Mouse (Mus musculus): ENCODE measurements around the gene Arsb.

Arsb gene

DNA sequence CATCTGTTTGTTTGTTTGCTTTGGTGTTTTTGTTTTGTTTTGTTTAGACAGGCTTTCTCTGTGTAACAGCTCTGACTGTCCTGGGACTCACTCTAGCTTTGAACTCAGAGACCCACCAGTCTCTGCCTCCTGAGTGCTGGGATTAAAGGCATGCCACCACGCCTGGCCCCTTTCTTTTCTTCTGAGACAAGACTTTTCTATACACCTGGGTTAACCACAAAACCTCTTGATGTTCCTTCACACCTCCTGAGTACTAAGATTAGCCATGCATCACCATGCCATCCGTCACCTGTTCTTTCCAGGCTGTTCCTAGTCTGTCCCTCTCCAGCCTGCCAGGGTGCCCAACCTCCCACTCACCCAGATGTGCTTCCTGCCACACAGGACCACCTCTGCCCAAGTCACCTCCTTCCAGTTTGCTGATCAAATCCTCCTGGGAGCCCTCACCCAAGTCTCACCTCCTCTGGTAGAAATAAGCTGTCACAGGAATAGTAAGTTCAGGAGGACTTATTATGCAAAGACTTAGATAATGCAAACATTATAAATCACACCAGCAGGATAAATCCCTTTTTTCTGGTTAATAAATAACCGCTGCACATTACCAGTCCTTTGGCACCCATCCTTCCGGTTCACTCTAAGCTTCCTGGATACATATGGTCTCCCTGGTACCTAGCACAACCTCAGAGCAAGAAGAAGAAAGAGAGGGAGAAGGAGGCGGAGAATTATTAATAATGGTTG, 150.6 kb downstream of the Arsb start:
- no peak for DNase-seq (ENCODE audit: low spot score in 2 of 2)

- DNase-seq (ENCODE audit: low spot score in 2 of 2): no peak
Observed at GRCm38 (mm10) chr13:93922566-93922910, 151.1 kb downstream of the Arsb start.

- DNase-seq (ENCODE audit: low spot score in 2 of 2): no peak
Observed at GRCm38 (mm10) chr13:93924735-93925432, 153.5 kb downstream of the Arsb start.

- DNase-seq (ENCODE audit: low spot score in 2 of 2): peak; percentile 73 to 78
Observed at GRCm38 (mm10) chr13:93930561-93931340, 159.3 kb downstream of the Arsb start.

- no peak for DNase-seq (ENCODE audit: low spot score in 2 of 2)
Observed at GRCm38 (mm10) chr13:93936455-93936854, 165.0 kb downstream of the Arsb start.

DNA sequence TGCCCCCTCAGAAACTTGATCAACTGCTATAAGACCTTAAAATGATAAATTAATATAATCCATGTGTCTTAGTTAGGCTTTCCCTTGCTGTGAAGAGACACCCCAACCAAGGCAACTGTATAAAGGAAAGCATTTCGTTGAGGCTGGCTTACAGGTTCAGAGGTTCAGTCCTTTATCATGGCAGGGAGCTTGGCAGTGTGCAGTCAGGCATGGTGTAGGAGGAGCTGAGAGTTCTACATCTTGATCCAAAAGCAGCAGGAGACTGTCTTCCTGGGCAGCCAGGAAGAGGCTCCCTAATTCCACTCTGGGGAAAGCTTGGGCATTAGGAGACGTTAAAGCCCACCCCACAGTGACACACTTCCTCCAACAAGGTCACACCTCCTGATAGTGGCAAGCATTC, 166.7 kb downstream of the Arsb start:
- DNase-seq (ENCODE audit: low spot score in 2 of 2): no peak

DNA sequence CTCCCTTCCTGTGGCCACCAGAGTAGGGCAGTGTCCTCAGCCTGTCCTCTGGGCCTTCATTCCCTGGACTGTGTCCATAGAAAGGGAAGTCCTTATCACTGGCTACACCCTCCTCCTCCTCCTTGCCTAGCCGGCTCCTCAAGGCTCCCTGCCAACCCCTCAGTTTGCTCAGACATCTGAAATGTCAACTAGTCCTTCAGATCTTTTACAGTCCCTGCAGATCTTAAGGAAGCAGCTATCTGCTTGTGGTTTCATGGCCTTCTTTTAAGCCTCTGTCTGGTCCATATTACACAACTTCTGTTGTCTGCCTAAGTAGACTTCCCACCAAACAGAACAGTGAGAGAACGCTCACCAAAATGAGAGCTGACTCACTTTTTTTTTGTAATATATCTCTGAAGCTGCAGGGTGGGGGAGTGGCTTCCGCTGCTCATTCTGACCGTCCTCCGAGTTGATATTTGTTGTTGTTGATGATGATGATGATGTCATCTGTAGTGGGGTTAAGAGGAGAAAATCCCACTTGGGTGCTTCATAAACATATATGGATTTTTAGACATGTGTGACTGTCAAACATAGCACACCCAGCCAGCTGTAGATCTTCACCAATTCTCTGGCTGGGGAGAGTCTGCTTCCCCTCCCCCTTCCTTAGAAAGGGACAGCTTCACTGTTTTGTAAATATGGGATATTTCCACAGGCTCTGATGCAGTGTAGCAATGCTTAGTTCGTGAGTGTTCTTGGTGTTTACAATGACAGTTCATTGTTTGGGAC, 168.1 kb downstream of the Arsb start:
- no peak for DNase-seq (ENCODE audit: low spot score in 2 of 2)

DNA sequence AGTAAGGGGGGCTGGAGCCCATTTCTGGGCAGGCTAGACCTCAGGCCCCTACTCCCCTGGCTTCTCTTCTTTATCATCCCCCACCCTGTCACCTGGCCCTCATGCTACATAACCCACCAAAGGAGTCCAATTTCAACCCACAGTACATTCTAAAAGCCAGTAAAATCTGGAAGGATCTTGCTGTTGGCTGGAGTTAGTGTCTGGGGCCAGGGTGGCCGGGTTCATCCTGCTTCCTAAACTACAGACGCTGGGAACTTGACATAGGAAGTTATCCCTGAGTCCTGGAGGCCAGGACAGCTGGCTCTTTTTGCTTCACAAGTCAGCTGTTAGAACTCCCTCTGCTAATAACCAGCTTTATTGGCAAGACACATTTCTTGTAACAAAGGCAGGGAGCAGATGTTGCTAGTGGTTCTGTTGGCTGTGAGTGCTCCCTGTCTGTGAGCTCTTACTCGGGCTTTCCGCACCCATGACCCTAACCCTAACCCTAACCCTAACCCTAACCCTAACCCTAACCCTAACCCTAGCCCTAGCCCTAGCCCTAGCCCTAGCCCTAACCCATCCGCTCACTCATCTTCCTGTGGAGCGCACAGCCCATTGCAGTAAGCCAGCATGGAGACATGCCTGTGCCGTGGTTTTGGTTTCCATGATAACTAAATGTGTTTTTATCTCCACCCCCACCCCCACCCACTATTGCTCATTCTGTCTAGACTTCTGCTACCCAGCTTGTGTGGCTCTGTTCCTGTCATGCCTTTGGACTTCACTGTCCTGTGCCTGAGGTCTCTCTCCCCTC, 169.5 kb downstream of the Arsb start:
- no peak for DNase-seq (ENCODE audit: low spot score in 2 of 2)

GRCm38 (mm10) chr13:93950996-93951395, 179.6 kb downstream of the Arsb start:
- DNase-seq (ENCODE audit: low spot score in 2 of 2): no peak

DNA sequence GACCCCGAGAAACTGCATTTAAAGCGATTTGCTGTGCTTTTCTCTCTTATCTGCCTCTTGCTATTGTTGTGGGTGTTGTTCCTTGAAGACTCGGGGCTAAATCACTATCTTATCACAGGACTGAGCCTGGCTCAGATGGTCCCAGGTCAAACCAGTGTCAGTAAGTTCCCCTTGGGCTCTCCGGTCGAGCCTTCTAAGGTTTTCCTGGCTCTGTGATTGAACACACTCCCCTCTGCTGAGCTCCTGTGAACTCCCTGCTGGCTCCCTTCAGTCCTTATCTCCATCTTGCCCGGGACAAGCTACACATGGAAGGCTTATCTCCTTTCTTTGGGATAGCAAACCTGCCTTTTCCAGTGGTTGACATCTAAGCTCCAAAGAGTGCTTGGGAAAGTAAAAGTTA, 180.1 kb downstream of the Arsb start:
- DNase-seq (ENCODE audit: low spot score in 2 of 2): no peak

GRCm38 (mm10) chr13:93952466-93952865, 181.0 kb downstream of the Arsb start:
- DNase-seq (ENCODE audit: low spot score in 2 of 2): no peak

DNA sequence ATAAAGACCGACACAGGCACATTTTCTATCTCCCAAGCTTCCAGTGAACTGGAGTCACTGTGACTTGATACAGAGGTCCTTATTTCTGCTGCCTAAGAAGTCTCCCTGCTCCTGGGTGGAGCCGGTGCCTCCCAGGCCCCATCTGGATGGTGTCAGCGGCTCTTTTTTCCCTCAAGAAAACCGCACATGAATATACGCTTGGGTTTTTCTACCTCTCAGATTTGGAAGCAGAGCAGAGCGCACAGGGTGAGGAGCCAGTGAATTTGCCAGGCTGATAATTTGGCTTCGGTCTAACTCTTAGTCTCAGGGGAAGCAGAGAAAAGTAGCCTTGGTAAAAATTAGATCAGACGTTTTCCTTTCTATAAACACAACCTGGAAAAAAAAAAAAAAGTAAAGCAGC, 186.5 kb downstream of the Arsb start:
- DNase-seq (ENCODE audit: low spot score in 2 of 2): no peak

DNA sequence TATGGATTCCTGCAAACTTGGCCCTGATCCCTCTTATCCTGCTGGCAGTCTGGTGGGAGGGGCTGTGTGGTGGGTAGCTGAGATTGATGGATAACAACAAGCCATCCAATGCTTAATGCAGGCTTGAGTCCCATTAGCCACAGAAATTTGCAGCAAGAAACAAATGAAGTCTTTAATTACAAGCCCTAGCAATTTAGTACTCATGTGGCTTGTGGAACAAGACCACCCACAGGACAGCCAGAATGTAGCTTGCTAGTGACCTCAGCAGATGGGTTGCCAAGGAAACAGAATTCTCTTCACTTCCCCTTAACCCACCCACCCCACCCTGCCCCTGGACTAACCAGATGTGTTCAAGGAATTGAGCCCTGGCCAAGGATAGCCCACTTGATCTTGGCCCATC, 194.8 kb downstream of the Arsb start:
- DNase-seq (ENCODE audit: low spot score in 2 of 2): no peak

GRCm38 (mm10) chr13:93967138-93967537, 195.7 kb downstream of the Arsb start:
- peak; percentile 24 to 50 for DNase-seq (ENCODE audit: low spot score in 2 of 2)

DNA sequence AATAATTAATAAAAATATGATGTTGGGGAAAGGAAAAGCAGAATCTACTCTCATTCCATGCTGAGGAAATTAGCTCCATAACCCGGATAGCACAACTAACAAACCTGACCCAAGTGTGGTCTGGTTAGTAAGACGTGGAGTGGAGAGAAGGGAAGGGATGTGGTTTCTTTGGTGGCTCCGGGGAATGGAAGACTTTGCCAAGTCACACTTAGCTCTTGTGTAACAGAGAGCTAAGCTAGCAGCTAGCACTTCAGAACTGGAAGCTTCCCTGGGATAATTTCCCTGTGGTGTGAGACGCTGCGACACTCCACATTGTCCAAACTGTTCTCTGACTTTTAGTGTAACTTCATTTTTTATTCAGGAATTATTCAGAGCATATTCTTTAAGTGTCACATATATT, 198.7 kb downstream of the Arsb start:
- DNase-seq (ENCODE audit: low spot score in 2 of 2): no peak

DNA sequence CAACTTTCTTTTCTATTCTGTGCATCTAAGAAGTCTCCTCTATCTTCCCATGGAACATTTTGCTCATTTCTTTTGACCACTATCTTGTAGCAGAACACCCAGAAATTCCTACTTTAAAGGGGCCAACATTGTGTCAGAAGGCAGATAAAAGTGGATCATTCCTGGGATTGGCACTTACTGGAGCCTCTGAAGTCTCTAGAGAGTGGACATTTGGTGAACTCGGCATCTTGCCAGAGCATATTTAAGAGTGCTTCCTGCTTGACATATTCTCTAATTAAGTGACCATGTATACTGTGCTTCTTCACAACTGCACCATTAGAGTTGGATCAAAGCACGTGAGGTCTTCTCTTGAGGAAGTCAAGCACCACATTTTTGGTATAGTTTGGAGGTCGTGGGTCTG, 201.0 kb downstream of the Arsb start:
- DNase-seq (ENCODE audit: low spot score in 2 of 2): no peak

- DNase-seq (ENCODE audit: low spot score in 2 of 2): no peak
Observed at GRCm38 (mm10) chr13:93975668-93976067, 204.2 kb downstream of the Arsb start.

DNA sequence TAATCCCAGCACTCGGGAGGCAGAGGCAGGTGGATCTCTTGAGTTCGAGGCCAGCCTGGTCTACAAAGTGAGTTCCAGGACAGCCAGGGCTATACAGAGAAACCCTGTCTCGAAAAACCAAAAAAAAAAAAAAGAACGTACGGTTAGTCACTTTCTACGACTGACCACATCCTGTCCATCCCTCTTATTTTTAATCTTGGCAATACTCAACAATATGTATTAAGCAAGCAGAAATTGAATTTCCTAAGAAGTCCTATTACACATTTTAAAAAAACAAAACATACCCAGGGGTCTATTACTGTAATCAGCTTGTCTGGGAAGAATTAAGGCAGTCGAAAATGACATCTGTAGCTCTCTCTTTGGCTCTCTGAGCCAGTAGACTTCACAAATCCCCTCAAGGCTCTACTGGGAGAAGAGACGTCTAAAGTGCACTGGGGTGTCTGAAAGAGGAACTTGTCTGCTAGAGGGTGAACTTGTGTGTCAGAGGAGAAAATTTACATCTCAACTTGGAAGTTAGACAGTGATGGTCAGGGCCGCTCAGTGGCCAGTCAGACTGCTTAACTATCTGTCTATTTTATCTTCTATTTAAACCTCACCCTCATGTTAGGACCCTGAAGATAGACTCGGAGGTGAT, 205.6 kb downstream of the Arsb start:
- DNase-seq (ENCODE audit: low spot score in 2 of 2): no peak

- DNase-seq (ENCODE audit: low spot score in 2 of 2): no peak
Observed at GRCm38 (mm10) chr13:93978703-93979495, 207.5 kb downstream of the Arsb start.

DNA sequence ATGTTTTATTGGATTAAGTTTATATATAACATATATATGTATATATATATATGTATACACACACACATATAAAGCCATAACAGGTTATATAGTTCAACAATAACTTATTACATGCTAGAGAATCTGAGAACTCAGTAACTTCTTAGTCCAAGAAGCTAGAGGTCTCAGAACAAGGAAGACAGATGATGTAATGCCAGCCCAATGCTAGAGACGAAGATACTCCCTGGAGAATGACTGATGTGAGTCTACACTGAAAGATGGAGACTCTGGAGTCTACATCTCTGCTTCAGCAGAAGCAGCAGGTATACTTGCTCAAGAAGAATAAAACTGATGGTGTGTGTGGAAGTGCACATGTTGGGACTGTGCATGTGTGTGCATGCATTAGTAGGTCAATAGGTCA, 208.3 kb downstream of the Arsb start:
- DNase-seq (ENCODE audit: low spot score in 2 of 2): no peak
